In the genomic region with DNA sequence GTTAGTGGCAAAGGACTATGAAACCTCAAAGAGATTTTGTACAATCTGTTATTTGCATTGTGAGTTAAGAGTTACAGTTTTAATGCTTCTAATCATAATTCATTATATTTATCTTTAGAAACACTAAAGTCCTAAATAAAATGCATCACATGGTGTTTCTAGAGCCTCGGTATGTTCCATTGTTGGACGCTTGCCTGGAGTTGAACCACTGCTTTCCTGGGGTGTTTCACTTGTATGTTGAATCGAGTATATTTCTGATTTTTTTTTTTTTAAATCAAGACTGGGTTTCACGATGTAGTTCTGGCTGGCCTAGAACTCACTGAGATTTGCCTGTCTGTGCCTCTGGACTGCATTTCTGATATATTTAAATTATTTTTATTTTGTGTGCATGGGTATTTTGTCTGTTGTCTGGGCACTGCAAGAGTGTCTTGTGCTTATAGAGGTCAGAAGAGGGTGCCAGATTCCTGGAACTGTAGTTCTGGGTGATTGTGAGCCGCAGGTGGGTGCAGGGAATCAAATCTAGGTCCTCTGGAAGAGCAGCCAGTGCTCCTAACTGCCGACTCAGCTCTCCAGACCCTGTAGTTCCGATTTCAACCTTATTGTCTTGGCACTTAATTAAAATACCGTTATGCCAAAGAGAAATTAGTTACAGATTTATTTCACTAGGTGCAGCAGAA, we compare ENCODE assay signal across 1 mouse cellular context.
TF ChIP-seq lines count a peak whose summit lies in the region.

No protein-coding gene starts in this region.

TF ChIP-seq in myocyte, 11 proteins besides CTCF, POLR2A, EP300 and RAD21:
- TF ChIP-seq SRF (IDR thresholded peaks at IDR 0.05; ENCODE audit: control insufficient read depth, insufficient read length, low read depth) (no peak), TCF3 (IDR thresholded peaks at IDR 0.05; ENCODE audit: insufficient read length, low read depth) (no peak), MAX (IDR thresholded peaks at IDR 0.05; ENCODE audit: low read depth) (no peak), MYOG (IDR thresholded peaks at IDR 0.05; ENCODE audit: control insufficient read depth in 1 of 3, insufficient read depth in 1 of 3, insufficient read length in 2 of 3, low read depth in 2 of 3) (no peak), USF1 (IDR thresholded peaks at IDR 0.05; ENCODE audit: low read depth) (no peak), REST (IDR thresholded peaks at IDR 0.05; ENCODE audit: insufficient read depth, insufficient read length) (no peak), CEBPB (IDR thresholded peaks at IDR 0.05; ENCODE audit: insufficient read depth, poor library complexity, severe bottlenecking) (no peak), POLR2AphosphoS2 (IDR thresholded peaks at IDR 0.05; ENCODE audit: insufficient read length, low read depth) (no peak), TCF12 (IDR thresholded peaks at IDR 0.05; ENCODE audit: insufficient read depth, poor library complexity, severe bottlenecking) (no peak), MYOD1 (IDR thresholded peaks at IDR 0.05; ENCODE audit: control insufficient read depth in 1 of 3, insufficient read length in 2 of 3, low read depth in 2 of 3) (no peak), E2F4 (IDR thresholded peaks at IDR 0.05; ENCODE audit: insufficient read depth) (no peak)
